Mouse (Mus musculus): ENCODE results near the gene Sc5d.

DNA sequence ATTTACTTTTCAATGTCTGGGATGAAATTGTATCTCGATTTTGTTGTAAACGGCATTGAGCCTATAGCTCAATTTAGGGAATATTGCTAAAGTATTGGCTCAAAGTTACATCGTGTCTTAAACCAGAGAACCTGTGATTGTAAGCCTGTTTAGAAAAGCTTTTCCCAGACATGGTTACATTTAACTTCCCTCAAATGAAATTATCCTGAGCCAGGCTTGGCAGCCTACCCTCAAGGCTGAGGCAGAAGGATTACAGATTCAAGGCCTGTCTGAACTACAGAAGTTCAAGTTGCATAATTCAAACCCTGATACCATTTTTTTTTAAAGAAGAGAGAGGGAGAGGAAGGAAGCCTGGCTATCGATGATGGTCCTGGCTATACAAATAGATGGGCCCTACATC, 39.8 kb upstream of the Sc5d start:
- TF ChIP-seq GATA1 (IDR thresholded peaks at IDR 0.05; ENCODE audit: borderline replicate concordance, low read length) (no peak), FLI1 (IDR thresholded peaks at IDR 0.05; ENCODE audit: low read length) (no peak)
